Mouse (Mus musculus) megakaryocyte, embryonic 14.5 days (primary cell): ENCODE data around the gene Gm6793.

Source experiments
- FLI1 ChIP-seq: IDR thresholded peaks from 2 replicates; pipeline ENCODE4 v1.6.1; 2012; ENCODE audit warnings: low read length, inconsistent platforms, mixed read lengths
- GATA1 ChIP-seq: IDR thresholded peaks from 3 replicates; pipeline ENCODE4 v1.6.1; 2012; ENCODE audit warnings: mixed read lengths, low read length, inconsistent platforms, borderline replicate concordance

- TF ChIP-seq GATA1 = no peak
- TF ChIP-seq FLI1 = no peak
These were observed 39.6 kb upstream of the Gm6793 start for GRCm38 (mm10) chr8:112054456-112054855.
